Mouse (Mus musculus) liver, adult 2 months (tissue): ENCODE measurements around the gene Clcn2.

Experiments used
- CTCF ChIP-seq: fragments of 200-500 bp; IDR thresholded peaks from 2 replicates; pipeline ENCODE4 v1.5.1; 2011; ENCODE audit warnings: low read depth, low read length, control low read depth
- POLR2A ChIP-seq: fragments of 200-500 bp; IDR thresholded peaks from 2 replicates; pipeline ENCODE4 v1.6.1; 2011; ENCODE audit warnings: low read length, control low read depth; ENCODE audit not compliant: insufficient read depth; ENCODE audit errors: extremely low read depth

DNA sequence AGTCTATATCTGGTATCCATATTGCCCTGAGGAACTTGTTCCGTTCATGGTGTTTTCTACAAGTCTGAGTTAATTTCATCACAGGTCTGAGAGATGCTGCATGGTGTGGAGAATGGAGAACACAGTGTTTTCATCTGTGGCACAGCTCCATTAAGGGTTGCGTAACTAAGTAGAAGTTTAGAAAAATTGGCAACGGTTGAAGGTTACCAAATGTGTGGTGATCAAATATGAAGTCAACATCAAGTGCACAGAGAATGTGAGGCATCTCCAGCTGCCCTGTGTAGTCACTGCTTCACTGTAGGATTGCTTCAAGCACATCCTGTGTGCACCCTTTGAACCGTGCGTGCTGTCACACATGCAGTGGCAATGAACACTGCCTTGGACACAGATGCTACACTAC is 38.5 kb upstream of the Clcn2 start:
- no peak for TF ChIP-seq POLR2A
- no peak for TF ChIP-seq CTCF
